Mouse (Mus musculus) spleen, postnatal 10 days (tissue): Measurements from ENCODE around the gene Morc3.
A peak's percentile ranks its signal among the peaks of the same experiment; 100 is the strongest.

Experiments used
- DNase-seq, 2 experiments: peaks; one replicate each; pipeline ENCODE4 v3.0.0; 2021 to 2022; ENCODE audit warnings: low spot score in 2 of 2

Gene Morc3

DNA sequence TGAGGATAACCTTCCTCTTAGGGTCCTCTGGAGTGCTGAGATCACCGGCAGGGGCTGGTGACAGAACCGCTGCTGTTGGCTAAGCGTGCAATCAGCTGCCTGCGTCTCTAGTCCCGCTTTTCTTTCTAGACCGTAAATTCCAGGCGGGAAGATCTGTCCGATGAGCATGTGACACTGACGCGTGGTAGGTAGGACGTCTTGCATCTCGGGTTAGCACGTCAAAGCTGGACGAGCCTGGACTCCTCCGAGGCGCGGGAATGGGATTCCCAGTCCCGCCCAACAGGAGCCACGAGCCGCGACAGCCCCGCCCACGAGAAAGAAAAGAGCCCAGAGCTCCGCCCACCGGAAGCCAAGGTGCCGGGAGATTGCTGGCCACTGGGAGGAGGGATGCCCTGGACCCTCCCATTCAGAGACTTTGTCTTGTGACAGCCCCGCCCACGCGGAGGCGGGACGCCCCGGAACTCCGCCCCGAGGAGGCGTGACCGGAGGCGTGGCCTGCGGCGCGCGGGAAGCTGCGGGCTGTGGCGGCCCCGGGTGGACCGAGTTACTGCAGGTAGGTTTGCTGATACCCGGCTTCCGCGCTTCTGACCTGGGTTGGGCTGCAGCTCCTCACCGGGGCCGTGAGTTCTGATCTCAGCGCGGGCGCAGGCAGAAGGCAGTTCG is 51.6 kb downstream of the Morc3 start, which contains the start of gene Chaf1b:
Chaf1b (plus strand) TSS at position 479 of the 663 bp plus-strand sequence.
- peak; percentile 98 to 100 for DNase-seq

DNA sequence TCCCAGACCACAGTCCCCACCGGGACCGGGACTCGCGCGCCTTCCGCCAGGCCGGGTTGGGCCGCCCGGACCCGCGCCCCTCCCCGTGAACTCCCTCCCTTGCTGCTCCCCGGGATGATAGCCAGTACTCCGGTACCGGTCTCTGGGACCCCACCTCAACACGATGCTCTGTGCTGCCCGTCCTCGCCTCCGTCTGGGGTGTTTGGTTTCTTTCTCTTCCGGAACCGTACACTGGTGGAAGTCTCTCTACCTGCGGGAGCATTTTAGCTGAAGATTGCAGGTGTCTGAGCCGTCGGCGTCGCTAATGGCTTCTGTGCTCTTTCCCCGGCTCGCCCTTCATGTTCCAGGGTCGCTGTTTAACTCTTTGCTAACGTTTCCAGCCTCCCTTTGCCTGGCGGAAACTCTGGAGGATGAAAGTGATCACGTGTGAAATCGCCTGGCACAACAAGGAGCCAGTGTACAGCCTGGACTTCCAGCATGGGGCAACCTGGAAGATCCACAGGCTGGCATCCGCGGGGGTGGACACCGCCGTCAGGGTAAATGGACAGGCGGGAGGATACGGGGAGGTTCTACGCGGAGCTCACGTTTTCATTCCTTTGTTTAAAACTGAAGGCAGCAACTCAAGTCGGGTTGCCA is 52.3 kb downstream of the Morc3 start:
- peak; percentile 32 to 41 for DNase-seq

DNA sequence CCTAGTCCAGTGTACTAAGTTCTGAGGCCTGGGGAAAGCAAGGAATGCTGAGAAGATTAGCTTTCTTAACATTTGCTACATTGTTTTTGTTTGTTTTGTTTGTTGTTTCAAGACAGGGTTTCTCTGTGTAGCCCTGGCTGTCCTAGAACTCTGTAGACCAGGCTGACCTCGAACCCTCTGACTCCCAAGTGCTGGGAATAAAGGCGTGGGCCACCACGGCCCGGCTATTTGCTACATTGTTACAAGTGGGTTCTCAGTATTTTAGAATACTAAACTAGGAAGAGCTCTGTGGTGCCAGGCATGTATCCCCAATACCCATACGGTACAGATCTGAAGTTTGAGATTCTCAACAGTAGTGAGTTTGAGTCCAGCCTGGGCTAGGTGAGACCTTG is 52.8 kb downstream of the Morc3 start:
- peak in 1 of 2 experiments; percentile 22 for DNase-seq

DNA sequence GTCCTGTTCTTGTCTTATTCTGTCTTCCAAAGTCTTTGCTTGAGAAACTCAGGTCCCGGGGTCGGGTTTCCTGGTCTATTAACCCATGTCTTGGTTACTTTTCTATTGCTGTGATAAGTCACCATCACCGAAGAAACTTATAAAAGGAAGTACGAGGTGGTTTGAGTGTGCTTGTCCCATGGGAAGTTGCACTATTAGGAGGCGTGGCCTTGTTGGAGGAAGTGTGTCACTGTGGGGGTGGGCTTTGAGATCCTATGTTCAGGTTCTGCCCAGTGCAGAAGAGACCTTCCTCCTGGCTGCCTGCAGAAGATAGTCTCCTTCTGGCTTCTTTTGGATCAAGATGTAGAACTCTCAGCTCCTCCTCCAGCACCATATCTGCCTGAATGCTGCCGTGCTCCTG is 56.6 kb downstream of the Morc3 start:
- no peak for DNase-seq

- no peak for DNase-seq
Measured at GRCm38 (mm10) chr16:93890948-93891604, 59.2 kb downstream of the Morc3 start.

DNA sequence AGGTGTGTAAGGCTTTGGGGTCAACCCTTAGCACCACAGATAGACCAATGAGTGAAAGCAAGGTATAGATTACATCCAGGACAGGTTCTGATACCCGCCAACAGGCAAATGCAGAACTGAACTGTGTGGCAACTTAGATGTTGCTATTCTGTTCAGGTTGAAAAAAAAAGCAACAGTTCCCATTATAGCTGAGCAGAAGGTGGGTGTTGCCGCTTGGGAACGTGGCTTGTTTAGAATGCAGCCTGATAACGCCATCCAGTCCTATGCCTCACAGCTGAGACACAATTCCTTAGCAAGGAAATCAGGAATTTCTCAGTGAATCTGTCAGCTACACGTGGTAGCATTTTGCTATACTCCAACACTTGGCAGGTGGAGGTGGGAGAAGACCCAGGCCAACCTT is 61.4 kb downstream of the Morc3 start:
- no peak for DNase-seq

GRCm38 (mm10) chr16:93903027-93903426 is 71.1 kb downstream of the Morc3 start:
- no peak for DNase-seq

DNA sequence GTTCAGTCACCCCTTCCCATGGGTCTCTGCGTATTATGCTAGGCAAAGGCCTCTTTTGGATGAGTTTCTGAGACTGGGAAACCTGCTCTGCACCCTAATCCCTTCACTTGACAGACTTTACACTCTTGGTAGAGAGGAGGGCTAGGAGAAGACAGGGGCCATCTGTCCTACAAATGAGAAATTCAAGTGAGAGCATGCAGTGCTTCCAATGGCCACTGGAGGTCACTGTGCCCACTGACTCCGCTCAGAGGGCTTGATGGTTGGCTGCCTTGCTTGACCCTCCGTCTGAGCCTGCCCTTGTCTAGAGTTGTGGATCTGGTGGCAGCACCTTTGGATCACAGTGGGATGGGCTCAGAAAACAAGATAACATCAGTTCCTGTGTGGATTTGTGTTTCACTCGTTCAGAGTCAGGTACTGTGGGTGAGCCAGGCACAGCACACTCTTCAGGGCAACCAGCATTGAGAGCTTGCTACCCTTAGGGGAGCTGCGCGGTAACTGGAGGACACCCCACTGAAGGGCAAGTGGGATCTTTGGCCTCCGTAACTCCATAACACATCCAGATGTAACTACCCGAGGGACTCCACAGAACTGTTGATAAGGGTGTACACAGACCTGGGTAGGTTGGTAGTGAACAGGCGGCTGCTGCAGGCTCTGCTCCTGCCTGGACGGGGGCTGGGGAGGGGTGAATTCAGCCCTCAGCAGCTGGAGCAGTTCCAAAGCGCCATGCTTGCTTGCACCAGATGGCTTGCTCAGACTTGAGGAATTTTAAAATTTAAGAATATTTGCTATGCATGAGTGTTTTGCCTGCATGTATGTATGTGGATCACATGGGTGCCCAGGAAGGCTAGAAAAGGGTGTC is 74.5 kb downstream of the Morc3 start:
- DNase-seq = peak; percentile 63 to 74

DNA sequence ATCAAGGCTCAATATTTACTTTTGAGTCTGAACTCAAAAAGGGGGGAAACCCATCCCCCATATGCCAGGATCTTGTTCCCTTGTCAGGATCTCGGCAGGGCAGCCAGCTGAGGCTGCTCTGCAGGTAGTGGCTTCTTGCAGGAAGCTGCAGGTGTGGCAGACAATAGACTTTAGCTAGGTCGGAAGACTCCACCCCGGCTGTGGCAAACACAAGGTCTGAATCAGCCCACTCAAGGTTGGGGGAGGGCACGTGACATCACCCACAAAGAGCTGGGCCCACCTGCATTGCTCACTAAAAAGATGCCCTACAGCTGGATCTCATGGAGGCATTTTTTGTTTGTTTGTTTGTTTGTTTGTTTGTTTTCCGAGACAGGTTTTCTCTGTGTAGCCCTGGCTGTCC is 75.8 kb downstream of the Morc3 start:
- DNase-seq = no peak

DNA sequence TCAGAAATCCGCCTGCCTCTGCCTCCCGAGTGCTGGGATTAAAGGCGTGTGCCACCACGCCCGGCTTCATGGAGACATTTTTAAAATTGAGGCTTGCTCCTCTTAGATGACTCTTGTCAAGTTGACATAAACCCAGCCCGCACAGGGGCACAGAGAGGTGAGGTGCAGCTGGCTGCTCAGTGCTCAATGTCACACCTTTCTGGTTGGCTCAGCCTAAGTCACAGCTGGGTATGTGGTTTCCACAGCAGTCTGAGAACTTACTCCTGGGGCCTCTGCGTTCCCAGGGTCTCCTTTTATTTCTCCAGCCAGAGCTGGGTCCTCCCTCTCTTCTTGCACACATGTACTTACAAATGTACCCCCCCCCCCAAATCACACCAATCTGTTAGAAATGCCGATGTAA is 76.3 kb downstream of the Morc3 start:
- no peak for DNase-seq

- no peak for DNase-seq
Measured at GRCm38 (mm10) chr16:93909936-93910335, 78.0 kb downstream of the Morc3 start.

DNA sequence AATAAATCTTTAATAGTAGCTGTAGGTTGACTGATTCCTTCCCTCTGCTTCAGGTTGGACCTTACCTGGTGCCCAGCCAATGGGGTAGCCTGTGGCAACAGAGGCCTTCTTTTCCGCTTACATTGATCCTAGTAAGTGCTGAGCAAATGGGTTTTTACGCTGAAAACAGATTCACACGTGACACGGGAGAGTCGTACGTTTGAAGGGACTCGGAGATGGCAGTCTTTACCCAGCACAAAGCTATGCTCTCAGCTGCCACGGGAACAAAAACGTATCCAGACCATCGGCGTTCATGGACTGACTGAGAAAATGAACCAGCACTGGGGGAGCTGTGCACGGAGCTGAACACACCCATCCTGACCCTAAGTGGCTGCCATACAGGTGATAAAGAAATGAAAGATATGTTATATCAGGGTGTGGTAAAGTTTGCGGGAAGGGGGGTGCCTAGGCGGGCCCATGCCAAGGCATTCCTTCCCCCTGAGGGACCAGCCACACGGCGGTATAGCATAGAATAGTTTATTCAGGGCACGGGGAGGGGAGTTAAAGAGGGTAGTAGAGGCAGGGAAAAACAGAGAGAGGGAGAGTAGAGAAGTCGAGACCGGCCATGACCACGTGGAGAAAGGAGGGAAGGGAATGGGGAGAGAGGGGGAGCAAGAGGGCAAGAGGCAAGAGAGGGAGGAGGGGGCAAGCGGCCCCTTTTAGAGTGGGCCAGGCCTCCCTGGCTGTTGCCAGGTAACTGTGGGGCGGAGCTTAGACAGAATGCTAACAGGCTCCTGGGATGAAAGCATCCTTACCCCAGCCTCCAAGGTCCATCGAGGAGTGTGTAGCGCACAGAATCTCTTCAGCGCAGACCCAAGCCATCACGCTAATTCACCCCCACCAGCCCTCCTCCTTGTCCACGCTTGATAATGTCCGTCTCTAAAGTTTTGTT is 79.1 kb downstream of the Morc3 start:
- DNase-seq = no peak

GRCm38 (mm10) chr16:93912158-93912557 is 80.2 kb downstream of the Morc3 start:
- no peak for DNase-seq

DNA sequence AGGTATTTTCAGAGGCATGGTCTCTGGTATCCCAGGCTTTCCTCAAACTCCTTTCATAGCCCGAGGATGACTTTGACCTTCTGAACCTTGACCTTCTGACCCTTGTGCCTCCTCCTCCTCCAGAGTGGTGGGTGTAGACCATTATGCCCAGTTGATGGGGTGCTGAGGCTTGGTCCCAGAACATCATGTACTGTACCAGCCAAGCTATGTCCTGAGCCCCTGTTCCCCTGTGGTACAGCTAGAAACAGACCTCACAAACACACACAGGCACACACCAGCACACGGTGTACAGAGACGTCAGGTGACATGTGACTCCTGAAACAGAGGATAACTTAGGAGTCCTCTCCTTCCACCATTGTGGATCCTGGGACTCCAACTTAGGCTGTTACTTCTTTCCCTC is 80.9 kb downstream of the Morc3 start:
- no peak for DNase-seq

DNA sequence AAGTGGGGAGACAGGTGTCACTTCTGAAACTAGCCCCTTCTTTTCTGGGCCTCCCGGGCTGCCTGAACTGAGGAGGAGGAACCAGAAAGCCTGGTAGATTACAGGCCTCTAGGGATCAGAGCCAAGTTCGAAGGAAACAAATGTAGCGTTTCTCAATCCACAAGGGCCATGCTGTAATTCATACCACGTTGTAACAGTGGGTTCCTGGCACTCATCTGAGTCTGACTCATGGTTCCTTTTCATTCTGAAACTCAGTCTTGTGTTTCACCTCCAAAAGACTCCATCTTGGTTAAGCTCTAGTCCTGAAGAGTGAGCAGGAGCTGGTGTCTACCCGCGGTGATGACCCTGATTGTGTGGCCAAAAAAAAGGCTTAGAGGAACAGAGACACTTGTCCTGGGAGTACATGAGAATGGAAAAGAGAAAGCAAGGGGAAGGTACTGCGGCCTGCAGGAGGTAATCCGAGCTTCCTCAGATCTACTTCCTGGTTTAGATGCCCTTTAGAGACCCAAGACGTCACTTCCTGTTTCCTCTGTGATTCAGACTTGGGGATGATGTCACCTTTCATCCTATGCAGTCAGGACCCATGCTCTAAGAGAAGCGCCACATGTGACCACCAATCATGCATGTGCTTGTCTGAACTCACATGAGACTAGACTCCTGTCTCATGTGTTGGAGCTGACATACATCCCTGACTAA is 82.1 kb downstream of the Morc3 start:
- DNase-seq = no peak

GRCm38 (mm10) chr16:93915338-93915849 is 83.5 kb downstream of the Morc3 start:
- peak in 1 of 2 experiments; percentile 74 for DNase-seq

DNA sequence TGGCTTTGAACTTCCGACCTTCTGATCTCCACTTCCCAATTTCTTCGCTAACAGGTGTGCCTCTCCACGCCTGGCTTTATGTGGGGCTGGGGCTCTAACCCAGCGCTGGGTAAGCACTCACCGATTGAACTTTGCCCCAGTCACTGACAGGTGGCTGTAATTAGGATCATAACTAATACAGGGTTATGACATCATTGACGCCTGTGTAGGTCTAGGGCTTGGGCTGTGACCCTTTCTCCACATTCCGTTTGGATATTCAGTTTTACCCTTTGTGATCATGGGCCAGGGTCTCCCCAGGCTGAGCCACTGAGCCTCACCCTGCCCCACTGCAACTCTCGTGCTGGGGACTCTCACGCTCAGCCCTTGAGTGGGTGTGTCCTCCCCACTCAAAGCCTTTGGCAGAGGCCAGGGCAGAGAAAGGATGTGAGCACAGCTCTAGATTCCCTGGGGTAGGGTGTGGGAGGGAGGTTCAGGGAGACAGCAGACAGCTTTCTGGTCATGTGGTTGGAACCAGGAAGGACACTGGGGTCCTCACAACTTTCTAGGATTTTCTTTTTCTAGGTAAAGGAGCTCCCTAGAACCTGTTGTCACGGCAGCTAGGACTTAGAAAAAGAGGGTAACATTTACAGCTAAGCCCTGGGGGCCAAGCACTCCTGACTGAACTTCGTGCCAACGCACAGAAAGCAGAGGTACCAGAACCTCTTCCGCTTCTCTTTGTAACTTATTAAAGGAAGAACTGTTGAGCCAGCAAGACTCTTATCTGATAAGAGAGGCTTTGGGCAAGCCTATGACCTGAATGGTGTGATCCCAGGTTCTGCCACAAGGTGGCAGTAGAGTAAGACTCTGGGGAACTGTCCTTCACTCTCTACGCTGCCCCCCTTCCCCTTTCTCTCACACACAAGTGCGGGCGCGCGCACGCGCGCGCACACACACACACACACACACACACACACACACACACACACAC is 86.1 kb downstream of the Morc3 start:
- DNase-seq = peak; percentile 85 to 92

DNA sequence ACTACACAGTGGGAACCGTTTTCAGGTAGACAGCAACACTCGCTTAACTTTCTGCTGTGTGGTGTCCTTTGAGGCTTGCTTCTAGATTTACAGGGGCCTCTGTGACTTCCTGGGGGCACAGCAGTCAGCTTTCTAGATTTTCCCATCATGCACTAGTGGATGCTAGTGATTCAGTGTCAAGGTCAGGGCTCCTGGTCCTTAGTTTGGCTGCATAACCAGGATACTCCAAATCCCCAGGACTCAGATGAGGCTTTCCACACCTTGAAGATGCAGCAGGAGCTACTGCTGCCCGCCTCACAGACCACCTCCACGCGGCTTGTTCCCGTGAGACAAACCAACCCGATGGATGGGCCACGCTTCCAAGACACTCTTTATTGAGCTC is 86.7 kb downstream of the Morc3 start:
- no peak for DNase-seq

DNA sequence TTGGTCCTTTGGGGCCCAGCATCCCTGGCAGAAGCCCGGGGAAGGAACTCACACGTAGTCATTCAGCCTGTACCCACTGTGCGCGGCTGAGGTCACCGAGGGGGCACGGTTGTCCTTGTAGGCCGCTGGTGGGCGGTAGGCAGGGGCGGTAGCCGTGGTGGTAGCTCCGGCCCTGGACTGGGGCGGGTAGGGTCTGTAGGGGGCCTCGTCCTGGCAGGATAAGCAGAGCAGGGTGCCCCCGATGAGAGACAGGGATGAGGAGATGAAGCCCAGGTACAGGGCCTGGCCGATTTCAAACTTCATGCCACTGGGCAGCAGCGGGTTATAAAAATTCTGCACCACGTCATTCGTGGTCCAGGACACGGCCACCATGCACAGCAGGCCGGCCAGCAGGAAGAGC is 87.3 kb downstream of the Morc3 start:
- no peak for DNase-seq
